Mouse (Mus musculus) left cerebral cortex, adult 9 months (tissue): Measurements from ENCODE around the gene Agap2.

Experiments
- DNase-seq, 2 experiments: peaks; one replicate each; pipeline ENCODE4 v3.0.0; 2022; ENCODE audit warnings: low spot score in 2 of 2

Agap2 gene

DNA sequence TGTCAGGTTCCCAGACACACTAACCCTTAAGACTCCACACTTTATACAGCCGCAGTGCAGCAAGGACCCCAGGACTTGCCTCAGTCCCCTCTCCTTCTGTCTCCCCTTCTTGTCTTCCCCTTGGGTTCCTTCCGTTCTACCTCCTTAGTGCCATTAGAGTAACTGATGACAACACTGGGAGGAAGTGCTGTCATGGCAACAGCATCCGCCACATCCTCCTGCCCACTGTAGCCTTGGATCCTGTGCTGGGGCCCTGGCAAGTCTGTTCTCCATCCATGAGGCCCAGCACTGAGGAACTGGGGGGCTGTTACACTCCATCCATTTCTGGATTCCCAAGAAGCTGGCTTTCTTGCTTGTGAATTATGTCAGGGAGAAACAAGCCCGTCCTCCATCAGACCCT is 998 bp downstream of the Agap2 start:
- DNase-seq = no peak

DNA sequence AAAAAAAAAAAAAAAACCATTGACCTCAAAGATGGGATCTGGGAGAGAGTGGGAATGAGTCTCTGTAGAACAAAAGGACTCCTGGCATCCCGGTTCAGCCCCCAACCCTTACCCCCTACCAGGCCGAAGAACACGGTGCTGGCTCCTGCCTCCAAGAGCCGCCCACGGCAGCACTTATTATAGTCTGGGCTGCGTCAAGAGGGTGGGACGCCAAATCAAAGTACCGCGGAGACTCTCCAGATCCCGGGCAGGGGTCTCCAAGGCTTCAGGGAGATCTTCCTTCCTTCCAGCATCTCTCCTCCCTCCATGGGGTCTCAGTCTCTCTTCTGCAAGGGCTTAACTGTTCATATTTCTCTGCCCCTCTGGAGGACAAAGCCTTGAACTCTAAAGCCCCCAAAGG is 2.4 kb downstream of the Agap2 start:
- no peak for DNase-seq

DNA sequence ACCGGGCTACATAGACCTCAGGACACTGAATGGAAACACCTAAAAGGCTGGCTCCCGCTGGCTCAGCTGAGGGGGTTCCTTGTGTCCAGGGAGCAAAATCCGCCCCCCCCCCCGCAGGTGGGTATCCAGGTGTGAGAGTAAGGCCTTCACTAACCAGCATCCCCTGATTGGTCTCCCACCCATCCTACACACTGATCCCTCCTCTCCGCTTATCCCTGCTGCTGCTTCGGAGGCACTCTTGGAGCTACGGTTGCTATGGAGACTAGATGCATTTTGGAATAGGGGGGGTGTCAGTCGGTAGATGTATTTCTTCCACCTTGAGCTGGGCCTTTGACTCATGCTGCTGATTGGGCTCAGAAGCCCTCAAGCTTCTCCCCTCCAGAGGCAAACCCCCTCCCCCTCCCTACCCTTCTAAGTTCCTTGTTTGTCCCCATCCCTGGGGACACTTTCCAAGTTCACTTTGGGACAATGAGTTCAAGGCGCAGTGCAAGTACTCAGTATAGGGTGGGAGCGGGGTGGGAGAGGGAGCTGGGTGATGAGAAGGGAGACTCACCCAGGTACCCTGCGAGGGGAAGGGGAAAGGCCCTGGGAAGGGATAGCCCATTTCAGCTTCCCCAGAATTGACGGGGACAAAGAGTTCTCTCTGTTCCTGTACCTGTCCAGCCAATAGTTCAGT is 3.1 kb downstream of the Agap2 start:
- DNase-seq = peak; percentile 73 to 84

DNA sequence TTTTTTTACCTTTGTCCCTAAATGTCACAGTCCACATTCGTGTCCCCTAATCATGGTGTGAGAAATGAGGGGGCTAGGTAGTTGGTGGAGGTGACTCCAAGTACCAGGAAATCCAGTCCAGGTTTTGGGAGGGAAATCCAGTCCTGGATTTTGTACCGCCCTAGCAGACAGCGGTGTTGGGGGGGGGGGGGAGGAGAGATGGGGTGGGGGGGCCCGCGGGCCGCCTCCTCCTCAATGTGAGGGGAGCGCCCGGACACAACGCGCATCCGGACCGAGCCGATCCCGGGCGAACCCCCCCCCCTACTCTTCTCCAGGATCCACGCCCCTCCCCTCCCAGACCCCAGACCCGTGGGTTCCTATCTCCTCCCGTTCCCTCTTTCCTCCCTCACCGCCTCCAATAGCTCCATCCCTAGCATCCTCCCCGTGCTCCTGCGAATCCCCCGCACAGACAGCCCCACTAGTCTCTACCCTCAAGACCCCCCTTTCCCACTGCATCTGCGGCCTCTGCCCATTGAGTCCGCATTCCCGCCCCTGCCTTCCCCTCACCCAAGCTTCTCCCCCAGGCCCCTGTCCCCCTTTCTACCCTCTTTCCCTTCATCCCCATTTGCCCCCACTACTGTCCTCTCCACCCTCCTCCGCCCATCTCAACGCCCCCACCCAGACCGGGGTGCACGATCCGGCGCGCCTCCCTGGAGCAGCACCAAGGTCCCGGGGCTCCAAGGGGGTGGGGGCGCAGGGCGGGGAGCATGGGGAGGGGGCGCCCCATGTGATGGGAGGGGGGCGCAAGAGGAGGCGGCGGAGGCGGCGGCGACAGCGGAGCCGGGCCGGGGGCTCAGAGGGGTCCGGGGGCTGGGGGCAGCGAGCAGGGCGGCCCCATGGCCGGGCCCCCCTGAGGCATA is 3.8 kb downstream of the Agap2 start:
- DNase-seq = peak in 1 of 2 experiments; percentile 75

DNA sequence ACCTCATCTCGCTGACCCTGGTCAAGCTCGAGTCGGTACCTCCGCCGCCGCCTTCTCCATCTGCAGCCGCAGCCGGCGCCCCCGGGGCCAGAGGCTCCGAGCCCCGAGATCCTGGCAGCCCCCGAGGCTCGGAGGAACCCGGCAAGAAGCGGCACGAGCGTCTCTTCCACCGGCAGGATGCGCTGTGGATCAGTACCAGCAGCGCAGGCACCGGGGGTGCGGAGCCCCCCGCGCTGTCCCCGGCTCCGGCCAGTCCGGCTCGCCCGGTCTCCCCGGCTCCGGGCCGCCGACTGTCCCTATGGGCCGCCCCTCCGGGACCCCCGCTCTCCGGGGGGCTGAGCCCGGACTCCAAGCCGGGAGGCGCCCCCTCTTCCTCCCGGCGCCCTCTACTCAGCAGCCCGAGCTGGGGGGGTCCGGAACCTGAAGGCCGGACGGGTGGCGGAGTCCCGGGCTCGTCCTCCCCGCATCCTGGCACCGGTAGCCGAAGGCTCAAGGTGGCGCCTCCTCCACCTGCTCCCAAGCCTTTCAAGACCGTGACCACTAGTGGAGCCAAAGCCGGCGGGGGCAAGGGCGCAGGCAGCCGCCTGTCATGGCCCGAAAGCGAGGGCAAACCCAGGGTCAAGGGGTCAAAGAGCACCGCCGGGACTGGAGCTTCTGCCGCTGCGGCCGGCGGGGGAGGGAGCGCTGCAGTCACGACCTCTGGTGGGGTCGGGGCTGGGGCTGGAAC is 4.7 kb downstream of the Agap2 start:
- DNase-seq = no peak

DNA sequence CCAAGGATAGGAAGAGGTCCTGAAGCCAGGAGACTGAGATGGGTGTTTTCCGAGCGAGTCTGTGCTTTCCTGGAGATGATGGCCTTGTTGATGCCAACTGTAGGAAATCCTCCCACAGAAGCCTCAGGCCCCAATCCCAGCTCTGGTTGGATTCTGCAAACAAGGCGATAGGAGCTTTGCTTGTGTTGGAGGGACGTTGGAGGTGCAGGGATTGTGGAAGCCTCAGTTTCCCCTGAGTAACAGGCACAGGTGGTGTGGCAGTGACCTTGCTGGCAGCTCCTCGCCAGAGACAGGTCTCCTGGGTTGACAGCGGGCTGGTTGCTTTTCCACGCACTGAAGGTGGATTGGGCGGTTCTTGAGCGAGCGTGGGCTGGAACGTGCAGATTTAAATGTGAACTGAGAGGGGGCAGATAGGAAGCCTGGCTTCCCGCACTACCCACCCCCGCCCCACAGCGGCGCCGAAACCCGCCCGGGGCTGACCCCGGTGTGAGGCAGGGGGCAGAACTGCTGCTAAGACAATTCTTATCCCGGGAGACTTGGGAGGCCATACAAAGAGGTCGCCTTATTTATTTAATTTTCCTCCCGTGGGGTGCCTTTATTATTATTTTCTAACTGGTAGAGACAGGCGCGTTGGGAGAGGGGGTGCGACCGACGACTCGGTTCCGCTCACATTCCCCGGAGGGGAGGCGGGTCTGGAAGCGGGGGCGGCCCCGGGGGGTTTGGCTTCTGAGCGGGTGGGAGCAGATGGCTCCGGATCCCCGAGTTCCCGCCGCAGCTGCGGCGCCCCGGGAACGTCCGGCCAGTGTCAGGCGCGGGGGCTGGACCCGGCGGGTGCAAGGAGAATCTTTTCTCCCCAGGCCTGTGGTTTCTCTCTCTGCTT is 6.1 kb downstream of the Agap2 start:
- DNase-seq = peak in 1 of 2 experiments; percentile 66

DNA sequence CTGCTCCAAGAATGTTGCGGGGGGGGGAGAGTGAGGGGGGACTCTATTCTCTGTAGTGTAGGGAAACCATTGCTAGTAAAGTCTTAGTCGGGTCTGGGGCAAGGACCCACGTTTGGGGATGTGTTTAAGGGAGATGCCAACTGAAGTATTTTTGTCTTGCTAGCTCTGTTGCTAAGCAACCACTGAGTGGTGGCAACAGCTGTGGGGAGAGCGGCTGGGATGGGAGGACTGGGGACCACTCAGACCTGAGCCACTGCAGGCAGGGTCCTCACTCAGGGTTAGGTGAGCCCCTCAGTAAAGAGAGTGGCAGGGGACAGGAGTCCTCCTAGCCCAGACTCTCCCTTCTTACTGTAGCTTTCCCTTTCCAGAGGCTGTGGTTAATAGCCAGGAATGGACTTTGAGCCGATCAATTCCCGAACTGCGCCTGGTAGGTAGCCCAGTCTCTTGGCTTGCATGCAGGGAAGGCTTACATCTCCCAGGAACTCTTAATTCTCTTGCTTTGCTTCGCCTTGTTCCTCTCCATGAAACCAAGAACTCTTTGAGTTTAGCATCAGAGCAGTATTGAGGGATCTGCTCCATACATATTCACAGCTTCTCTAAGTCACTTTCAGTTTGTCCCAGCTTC is 7.0 kb downstream of the Agap2 start:
- DNase-seq = no peak

DNA sequence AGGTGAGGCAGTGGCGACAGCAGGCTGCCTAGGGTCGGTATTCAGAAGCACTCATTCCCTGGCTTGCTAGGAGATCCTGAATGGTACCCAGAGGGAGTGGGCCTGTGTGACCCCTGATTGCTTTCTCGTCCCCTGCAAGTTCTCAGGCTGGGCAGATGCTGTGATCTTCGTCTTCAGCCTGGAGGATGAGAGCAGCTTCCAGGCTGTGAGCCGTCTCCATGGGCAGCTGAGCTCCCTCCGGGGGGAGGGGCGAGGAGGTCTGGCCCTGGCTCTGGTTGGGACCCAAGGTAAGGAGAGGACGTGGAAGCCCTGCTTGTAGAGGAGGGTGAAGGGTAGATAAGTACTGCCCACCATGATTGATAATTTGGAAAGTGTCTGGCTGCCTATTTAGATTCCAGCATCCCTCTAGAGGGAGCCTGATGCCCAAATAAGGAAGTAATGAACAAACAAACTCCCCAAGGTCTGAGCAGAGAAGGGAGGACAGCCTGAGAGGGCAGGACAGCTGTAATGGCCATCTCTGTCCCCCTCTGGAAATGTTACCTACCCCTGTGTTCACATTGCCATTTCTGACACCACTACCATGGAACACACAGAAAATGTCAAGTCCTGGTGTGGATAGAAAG is 8.3 kb downstream of the Agap2 start:
- no peak for DNase-seq

DNA sequence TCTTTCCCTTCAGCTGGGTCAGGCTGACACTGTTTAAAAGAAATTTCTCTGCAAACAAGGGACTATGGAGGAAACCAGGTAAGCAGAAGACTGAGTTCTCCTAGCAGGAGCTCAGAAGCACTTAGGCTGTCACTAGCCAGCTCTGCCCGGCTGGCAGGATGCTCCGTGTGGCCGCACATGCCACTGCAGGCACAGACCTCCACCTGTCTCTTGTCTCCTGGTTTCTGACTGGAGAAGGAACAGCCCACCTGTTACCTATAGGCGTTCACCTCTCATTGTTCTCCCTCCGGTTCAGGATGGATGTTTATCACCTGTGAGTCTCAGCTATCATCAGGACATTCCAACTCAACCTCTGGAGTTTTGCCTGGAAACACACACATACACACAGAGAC is 8.8 kb downstream of the Agap2 start:
- no peak for DNase-seq

DNA sequence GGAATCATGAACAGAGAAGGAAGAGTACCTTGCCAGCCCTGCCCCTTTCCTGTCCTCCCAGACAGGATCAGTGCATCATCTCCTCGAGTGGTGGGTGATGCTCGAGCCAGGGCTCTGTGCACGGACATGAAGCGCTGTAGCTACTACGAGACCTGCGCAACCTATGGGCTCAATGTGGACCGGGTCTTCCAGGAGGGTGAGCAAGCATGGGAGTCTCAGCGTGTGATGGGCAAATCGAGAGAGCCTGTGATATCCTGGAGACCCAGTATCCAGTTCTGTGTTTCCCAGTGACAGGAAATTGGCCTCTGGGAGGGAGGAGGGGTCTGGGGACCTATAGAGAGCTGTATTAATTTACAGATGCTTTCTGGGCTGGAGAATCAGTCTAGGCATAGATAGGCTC is 10.0 kb downstream of the Agap2 start:
- no peak for DNase-seq

DNA sequence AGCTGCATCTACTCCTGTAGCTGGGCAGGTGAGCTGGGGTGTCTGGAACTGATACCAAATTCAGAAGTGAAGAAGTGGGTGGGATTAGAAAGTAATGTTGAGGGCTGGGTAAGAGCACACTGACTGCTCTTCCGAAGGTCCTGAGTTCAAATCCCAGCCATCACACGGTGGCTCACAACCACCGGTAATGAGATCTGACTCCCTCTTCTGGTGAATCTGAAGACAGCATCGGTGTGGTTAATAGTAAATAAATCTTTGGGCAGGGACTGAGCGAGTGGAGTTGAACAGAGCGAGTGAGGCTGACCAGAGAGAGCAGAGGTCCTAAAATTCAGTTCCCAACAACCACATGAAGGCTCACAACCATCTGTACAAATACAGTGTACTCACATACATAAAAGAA is 10.5 kb downstream of the Agap2 start:
- no peak for DNase-seq

DNA sequence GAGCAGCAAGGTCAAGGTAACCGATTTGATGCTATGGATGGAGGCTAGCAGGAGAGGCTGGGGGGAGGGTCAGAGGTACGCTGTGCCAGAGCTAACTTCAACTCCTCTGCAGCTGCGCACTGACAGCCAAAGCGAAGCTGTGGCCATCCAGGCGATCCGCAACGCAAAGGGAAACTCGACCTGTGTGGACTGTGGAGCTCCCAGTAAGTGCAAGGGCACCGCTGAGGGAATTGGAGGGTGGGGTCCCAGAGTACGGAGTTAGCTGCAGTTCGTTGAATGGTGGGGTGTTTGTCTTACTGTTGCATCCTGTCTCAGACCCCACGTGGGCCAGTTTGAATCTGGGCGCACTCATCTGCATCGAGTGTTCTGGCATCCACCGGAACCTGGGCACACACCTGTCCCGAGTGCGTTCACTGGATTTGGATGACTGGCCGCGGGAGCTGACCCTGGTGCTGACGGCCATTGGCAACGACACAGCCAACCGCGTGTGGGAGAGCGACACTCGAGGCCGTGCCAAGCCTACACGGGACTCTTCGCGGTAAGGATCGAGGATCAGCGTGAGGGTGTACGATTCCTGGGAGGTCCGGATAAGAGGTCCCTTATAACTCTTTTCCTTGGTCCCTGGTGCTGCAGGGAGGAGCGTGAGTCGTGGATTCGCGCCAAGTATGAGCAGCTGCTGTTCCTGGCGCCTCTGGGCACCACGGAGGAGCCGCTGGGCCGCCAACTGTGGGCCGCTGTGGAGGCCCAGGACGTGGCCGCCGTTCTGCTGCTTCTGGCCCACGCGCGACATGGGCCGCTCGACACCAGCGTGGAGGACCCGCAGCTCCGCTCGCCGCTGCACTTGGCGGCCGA is 15.7 kb downstream of the Agap2 start:
- DNase-seq = no peak

DNA sequence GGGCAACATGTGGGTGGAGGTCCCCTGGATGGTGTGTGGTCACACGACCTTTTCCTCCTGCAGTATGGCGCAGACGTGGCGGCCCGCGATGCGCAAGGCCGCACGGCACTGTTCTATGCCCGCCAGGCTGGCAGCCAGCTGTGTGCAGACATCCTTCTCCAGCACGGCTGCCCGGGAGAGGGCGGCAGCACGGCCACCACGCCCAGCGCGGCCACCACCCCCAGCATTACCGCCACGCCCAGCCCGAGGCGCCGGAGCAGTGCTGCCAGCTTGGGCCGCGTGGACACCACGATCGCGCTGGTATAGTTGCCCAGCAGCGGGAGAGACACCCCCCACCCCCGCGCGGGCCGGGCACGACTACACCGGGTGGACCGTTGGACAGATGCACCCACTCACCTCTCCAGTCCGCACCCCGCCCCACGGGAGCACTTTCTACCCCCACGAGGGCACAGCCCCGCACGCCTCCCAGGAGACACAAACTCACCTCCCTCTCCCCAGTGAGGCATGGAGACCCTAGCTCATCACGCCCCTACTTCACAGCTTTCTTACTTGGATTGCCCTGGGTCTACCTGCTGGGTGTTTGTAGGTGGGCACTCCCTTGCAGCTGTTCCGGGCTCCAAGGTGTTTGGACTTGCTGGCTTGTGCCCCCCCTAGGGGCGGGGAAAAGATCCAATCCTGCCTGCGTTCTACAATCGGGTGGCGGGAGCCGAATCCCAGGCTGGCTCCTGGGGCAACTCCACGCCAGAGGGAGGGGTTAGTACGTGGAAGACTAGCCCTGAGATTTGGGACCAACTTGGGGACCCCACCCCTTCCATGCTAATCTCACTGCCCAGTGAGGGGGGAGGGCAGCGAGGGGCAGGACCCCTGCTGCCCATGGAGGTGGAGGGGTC is 16.7 kb downstream of the Agap2 start:
- no peak for DNase-seq

DNA sequence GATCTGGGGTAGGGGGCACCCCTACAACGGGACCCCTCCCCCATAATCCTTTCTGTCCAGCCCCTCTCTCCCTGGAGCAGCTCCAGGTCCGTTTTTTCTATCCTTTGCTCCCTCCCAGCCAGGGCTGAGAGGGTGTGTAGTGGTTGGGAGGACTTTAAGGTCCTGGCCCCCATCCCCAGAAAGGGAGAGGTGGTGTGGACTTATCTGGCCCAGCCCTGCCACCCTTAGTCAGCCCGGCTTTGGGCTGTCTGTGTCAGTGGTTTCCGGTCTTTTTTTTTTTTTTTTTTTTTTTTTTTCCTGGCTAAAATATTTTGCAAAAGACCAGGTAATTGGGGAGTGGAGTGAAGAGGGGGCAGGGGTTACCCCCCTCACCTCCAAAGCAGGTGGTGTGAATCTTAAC is 17.7 kb downstream of the Agap2 start:
- no peak for DNase-seq

DNA sequence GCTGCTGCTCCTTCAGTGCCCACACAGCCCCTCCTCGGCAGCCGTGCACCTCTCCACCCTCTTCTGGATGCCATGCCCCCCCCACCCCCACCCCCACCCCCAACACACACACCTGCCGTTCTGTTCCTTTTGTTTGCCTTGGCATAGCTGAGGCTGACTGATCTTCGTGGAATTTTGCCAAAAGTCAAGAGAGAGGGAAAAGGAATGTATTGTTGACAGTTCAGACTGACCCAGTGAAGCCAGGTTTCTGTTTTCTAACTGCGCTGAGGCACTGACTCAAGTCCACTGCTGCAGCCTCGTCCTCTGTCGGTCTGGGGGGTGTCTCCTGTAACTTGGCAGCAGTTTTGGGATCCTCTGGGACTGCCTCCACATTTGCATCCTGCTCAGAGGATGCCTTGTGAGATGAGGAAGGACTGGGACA is 19.3 kb downstream of the Agap2 start:
- no peak for DNase-seq

DNA sequence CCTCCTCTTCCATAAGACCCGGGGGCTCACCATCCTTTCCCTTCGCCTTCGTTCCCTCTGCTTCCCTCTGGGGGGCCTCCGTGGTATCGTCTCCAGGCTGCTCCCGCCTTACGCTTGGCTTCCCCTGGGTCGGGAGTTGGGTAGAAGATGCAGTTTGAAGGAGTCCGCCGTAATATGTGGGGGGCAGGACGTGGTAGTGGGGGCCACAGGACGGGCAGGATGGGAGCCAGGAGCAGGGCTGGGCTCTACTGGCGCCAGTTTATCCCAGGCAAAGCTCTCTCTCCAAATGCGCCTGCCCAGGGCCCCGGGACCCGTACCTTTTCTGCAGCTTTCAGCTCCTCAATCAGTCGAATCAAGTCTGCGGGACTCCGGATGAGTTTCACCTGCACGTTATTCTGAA is 23.4 kb downstream of the Agap2 start:
- no peak for DNase-seq

DNA sequence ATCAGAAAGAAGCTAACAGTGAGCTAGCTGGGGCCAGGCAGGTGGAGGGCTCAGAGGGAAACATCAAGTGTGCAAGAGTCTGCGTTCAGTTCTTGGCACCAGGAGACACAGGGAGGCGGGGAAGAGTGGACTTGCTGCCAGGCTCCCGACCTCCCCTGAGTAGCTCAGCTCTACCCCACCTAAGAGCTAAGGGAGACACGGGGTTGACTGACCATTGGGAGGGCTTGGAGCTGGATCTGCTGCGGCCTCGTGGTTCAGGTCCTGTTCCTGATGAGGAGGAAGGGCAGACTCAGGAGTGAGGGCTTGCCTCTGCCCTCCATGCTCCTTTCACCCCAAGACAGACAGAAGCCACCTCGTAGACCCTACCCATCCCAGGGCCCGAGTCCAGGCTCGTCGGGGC is 24.1 kb downstream of the Agap2 start:
- DNase-seq = no peak

DNA sequence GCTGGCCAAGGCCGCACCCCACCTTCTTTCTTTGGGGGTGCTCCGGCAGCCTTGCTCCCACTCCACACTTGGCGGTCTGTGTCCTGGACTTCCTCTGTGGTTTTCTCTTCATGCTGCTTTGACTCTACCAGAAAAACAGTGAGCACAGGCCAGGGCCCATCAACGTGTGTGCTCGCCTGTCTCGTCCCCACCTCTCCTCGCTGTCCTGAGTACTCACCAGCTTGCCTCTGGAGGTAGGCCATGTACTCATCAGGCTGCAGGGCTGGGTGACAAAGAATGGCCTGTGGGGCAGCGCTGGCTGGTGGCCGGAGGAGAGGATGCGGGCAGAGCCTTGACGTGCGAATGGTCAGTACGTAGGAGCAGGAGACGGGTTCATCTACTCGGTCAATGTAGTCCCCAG is 24.8 kb downstream of the Agap2 start:
- DNase-seq = no peak

DNA sequence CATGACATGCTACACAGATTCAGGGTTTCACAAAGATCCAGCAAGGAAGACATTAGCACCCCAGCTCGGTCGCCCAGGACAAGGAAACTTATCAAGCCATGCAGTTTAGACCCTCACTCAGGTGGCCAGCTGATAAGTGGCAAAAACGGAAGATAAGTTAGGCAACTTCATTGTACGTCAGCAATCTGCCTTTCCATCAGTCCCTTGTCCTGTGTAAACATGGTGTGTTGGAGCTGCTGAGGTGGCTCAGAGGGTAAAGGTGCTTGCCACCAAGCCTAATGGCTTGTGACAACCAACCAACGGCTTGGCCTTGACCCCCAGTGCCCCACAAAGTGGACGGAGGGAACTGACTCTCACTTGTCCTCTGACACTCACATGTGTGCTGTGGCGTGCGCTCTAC is 25.3 kb downstream of the Agap2 start:
- DNase-seq = no peak
